Comparison of ENCODE assay signal across 19 mouse cellular contexts in the genomic region with DNA sequence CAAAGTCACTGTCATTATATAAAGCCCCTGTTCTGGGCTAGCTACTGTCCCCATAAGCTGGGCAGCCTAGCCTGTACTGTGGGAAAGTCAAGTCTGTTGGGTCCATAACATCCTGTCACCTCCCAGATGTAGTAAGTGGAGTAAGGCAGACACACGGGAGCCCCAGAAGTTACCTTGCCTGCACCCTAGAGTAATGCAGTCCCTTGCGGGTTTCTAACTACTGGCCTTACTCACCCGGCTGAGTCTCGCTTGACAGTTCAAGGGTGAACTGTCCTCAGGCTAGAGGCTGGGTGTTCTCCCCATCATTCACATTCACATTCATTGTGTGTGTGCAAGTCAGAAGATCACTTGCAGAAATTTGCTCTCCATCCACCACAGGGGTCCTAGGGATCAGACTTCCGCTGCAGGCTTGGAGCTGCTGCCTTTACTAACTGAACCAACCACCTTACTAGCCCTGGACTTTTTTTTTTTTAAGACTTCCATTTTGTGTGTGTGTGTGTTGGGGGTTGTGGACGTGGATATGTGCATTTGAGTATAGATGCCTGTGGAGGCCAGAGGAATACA. TPM values are rescaled to one million over a fixed set of nuclear protein-coding genes. Genes with fewer than 3 reads are reported as not detected.
"Had no signal": no experiment of that assay in that cellular context is flagged by ENCODE, and none has a peak within 500 bp of the region (broad histone marks: within the 10 kb centered on the region; RNA-seq: fewer than 3 reads in every experiment).

No protein-coding gene starts in this region.

- H3K27me3 ChIP-seq: liver, embryonic 15.5 days; megakaryocyte, embryonic 14.5 days; midbrain, embryonic 13.5 days; neural tube, embryonic 15.5 days had no signal

- H3K9me3 ChIP-seq: limb, embryonic 10.5 days; liver, embryonic 15.5 days; megakaryocyte, embryonic 14.5 days; midbrain, embryonic 13.5 days; neural tube, embryonic 15.5 days had no signal

- H3K4me3 ChIP-seq: left cerebral cortex, adult 2 months; limb, embryonic 10.5 days; liver, embryonic 15.5 days; midbrain, embryonic 13.5 days; neural tube, embryonic 15.5 days had no signal

- ATAC-seq: midbrain, embryonic 13.5 days had no signal

- DNase-seq: kidney, adult 18-20 months; kidney, postnatal 10 days; lung, embryonic 14.5 days; lung, postnatal 14 days; right cerebral cortex, adult 18-20 months; right cerebral cortex, postnatal 25 days had no signal

- H3K9ac ChIP-seq: liver, embryonic 15.5 days; lung, embryonic 14.5 days; midbrain, embryonic 13.5 days; neural tube, embryonic 15.5 days had no signal

- H3K4me2 ChIP-seq: liver, embryonic 15.5 days; lung, embryonic 14.5 days; midbrain, embryonic 13.5 days; neural tube, embryonic 15.5 days had no signal

- H3K27ac ChIP-seq: left cerebral cortex, adult 2 months; limb, embryonic 10.5 days; liver, embryonic 15.5 days; macrophage; midbrain, embryonic 13.5 days; neural tube, embryonic 15.5 days had no signal

RNA-seq across cellular contexts. Expression of gene Hamp, which starts 16.0 kb away (rescaled TPM):
- total RNA-seq: layer of hippocampus, postnatal 25 days; left cerebral cortex, adult 2 months; left cerebral cortex, postnatal 14 days; midbrain, postnatal 0 days had no signal
- polyA plus RNA-seq: kidney, embryonic 14.5 days; limb, embryonic 10.5 days; lung, embryonic 14.5 days; macrophage; midbrain, embryonic 13.5 days; midbrain, postnatal 0 days; neural tube, embryonic 11.5 days; neural tube, embryonic 15.5 days had no signal

RNA-seq across cellular contexts. Expression of gene Hamp2, which starts 35.4 kb away (rescaled TPM):
- total RNA-seq: layer of hippocampus, postnatal 25 days; left cerebral cortex, adult 2 months; left cerebral cortex, postnatal 14 days; midbrain, postnatal 0 days had no signal
- polyA plus RNA-seq: kidney, embryonic 14.5 days; limb, embryonic 10.5 days; liver, embryonic 15.5 days; lung, embryonic 14.5 days; macrophage; midbrain, embryonic 13.5 days; midbrain, postnatal 0 days; neural tube, embryonic 11.5 days; neural tube, embryonic 15.5 days; stomach, embryonic 16.5 days had no signal
